Mouse (Mus musculus): ENCODE measurements around the gene Ccnd2. TPM values are rescaled to one million over a fixed set of nuclear protein-coding genes. Genes with fewer than 3 reads are reported as not detected.

The Ccnd2 gene
- polyA plus RNA-seq, 1 experiment from 2014 or later = 270 TPM

DNA sequence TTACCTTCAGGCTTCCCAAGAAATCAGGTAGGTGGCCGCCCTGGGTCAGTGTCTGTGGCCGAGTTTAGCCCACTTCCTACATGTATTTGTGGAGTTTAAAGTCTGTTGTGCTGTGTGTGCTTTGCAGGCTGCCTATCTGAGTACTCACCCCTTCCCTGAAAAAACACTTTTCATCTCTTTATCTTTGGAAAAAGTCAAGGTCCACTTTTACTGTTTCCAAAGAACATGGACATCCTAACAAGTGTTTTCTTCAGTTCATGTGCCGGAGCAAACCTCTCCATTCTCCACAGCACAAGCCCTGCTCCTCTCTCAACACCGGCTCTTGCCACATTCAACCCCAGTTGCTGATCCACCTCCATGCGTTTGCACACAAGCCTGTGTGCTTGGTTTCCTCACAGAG lies 29.0 kb downstream of the Ccnd2 start:
- H3K27me3 ChIP-seq = no peaks in the 10 kb centered on the region
- no peak overlapping the region for H3K27ac ChIP-seq
- no peak overlapping the region for H3K4me2 ChIP-seq
- no peak overlapping the region for H3K4me3 ChIP-seq
- no peaks in the 10 kb centered on the region for H3K9me3 ChIP-seq
- no peak overlapping the region for H3K9ac ChIP-seq
- H3K36me3 ChIP-seq = no peaks in the 10 kb centered on the region
- 91% methylated on average over 5 of the region's 5 CpGs for WGBS
- ATAC-seq (ENCODE audit: low FRiP score) = no peak
- no peaks in the 10 kb centered on the region for H3K4me1 ChIP-seq (replicated peaks)

- no peak overlapping the region for H3K4me2 ChIP-seq
- no peaks in the 10 kb centered on the region for H3K4me1 ChIP-seq (replicated peaks)
- H3K27ac ChIP-seq = no peak overlapping the region
- no peaks in the 10 kb centered on the region for H3K9me3 ChIP-seq
- no peak overlapping the region for H3K4me3 ChIP-seq
- H3K36me3 ChIP-seq = no peaks in the 10 kb centered on the region
- ATAC-seq (ENCODE audit: low FRiP score) = 0 out of 2 replicates have a peak, but pooled peaks have one; percentile 7
- no peaks in the 10 kb centered on the region for H3K27me3 ChIP-seq
- H3K9ac ChIP-seq = no peak overlapping the region
- 78% methylated on average over 4 of the region's 4 CpGs for WGBS
Measured at GRCm38 (mm10) chr6:127122221-127122806, 29.7 kb downstream of the Ccnd2 start.

GRCm38 (mm10) chr6:127114753-127115456 lies 37.1 kb downstream of the Ccnd2 start:
- ATAC-seq (ENCODE audit: low FRiP score) = no peak
- WGBS = 53% methylated on average over 23 of the region's 23 CpGs
- Histone ChIP-seq H3K4me2 (no peak overlapping the region; the same call in 1 of the 2 replicates), H3K4me3 (no peak overlapping the region), H3K27ac (no peak overlapping the region), H3K9ac (no peak overlapping the region), H3K27me3 (no peaks in the 10 kb centered on the region), H3K9me3 (no peaks in the 10 kb centered on the region), H3K36me3 (no peaks in the 10 kb centered on the region), H3K4me1 (replicated peaks) (no peaks in the 10 kb centered on the region)

- H3K9ac ChIP-seq = peak within 1 kb of the TSS; percentile 80
- peak within 1 kb of the TSS; percentile 9; the same call in 1 of the 2 replicates for H3K27ac ChIP-seq
- peak within 1 kb of the TSS; percentile 86 for H3K4me2 ChIP-seq
- WGBS = 1% methylated on average over 37 of the region's 37 CpGs
- no peaks in the 10 kb centered on the region for H3K36me3 ChIP-seq
- H3K4me1 ChIP-seq (replicated peaks) = peaks cover 16% of the 10 kb centered on the region
- ATAC-seq (ENCODE audit: low FRiP score) = peak; percentile 100
- H3K4me3 ChIP-seq = peak within 1 kb of the TSS; percentile 61
- no peaks in the 10 kb centered on the region for H3K27me3 ChIP-seq
- H3K9me3 ChIP-seq = no peaks in the 10 kb centered on the region
Measured at GRCm38 (mm10) chr6:127109402-127109930, 42.5 kb downstream of the Ccnd2 start, which contains the start of gene Tigar. TSS of gene Tigar (minus strand) at chr6:127109557.

- H3K4me2 ChIP-seq = peak overlapping the region; percentile 86
- H3K4me3 ChIP-seq = peak overlapping the region; percentile 61
- H3K9ac ChIP-seq = peak overlapping the region; percentile 80
- peaks cover 4% of the 10 kb centered on the region; the same call in 1 of the 2 replicates for H3K36me3 ChIP-seq
- no peaks in the 10 kb centered on the region for H3K27me3 ChIP-seq
- no peak overlapping the region for H3K27ac ChIP-seq
- peaks cover 16% of the 10 kb centered on the region for H3K4me1 ChIP-seq (replicated peaks)
- ATAC-seq (ENCODE audit: low FRiP score) = no peak
- H3K9me3 ChIP-seq = no peaks in the 10 kb centered on the region
- 49% methylated on average over 20 of the region's 20 CpGs for WGBS
Measured at GRCm38 (mm10) chr6:127108368-127109060, 43.5 kb downstream of the Ccnd2 start.

- Histone ChIP-seq H3K9me3 (no peaks in the 10 kb centered on the region), H3K4me2 (no peak overlapping the region), H3K4me3 (no peak overlapping the region), H3K27ac (no peak overlapping the region), H3K4me1 (replicated peaks) (peaks cover 16% of the 10 kb centered on the region), H3K9ac (no peak overlapping the region), H3K27me3 (no peaks in the 10 kb centered on the region), H3K36me3 (peaks cover 8% of the 10 kb centered on the region; the same call in 1 of the 2 replicates)
- ATAC-seq (ENCODE audit: low FRiP score) = no peak
Measured at GRCm38 (mm10) chr6:127107413-127107812, 44.6 kb downstream of the Ccnd2 start.

GRCm38 (mm10) chr6:127106726-127107125 lies 45.3 kb downstream of the Ccnd2 start:
- H3K9me3 ChIP-seq = no peaks in the 10 kb centered on the region
- WGBS = 44% methylated on average over 5 of the region's 5 CpGs
- no peak overlapping the region for H3K9ac ChIP-seq
- no peak for ATAC-seq (ENCODE audit: low FRiP score)
- no peaks in the 10 kb centered on the region for H3K27me3 ChIP-seq
- peaks cover 12% of the 10 kb centered on the region; the same call in 1 of the 2 replicates for H3K36me3 ChIP-seq
- no peak overlapping the region for H3K4me3 ChIP-seq
- H3K27ac ChIP-seq = no peak overlapping the region
- no peak overlapping the region for H3K4me2 ChIP-seq
- peaks cover 16% of the 10 kb centered on the region for H3K4me1 ChIP-seq (replicated peaks)

DNA sequence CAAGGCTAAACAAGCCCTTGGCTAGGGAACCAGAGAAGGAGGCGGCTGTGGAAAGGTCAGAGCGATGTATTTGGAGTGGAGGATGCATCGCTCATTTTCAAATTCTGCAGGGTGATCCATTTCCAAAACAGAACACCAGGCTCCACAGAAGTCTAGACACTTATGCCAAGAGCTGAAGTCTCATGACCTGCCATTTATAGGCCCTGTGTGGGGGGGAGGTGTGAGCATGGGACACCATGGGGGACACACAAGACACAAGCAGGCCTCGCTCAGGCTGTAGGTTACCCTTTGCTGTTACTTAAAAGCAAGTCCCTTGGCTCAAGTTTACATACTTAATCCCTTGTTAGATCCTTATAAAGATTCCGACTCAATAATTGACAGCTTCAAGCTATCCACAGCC lies 45.8 kb downstream of the Ccnd2 start:
- H3K36me3 ChIP-seq = peaks cover 17% of the 10 kb centered on the region
- no peak for ATAC-seq (ENCODE audit: low FRiP score)
- no peaks in the 10 kb centered on the region for H3K27me3 ChIP-seq
- H3K4me3 ChIP-seq = no peak overlapping the region
- H3K4me1 ChIP-seq (replicated peaks) = peaks cover 16% of the 10 kb centered on the region
- no peak overlapping the region for H3K27ac ChIP-seq
- H3K9me3 ChIP-seq = no peaks in the 10 kb centered on the region
- H3K4me2 ChIP-seq = no peak overlapping the region
- whole genome bisulfite sequencing = 87% methylated on average over 5 of the region's 5 CpGs
- H3K9ac ChIP-seq = no peak overlapping the region

- 67% methylated on average over 6 of the region's 6 CpGs for WGBS
- Histone ChIP-seq H3K9ac (no peak overlapping the region), H3K27ac (no peak overlapping the region), H3K4me1 (replicated peaks) (peaks cover 16% of the 10 kb centered on the region), H3K4me2 (no peak overlapping the region), H3K36me3 (peaks cover 26% of the 10 kb centered on the region), H3K27me3 (no peaks in the 10 kb centered on the region), H3K4me3 (no peak overlapping the region), H3K9me3 (no peaks in the 10 kb centered on the region)
- ATAC-seq (ENCODE audit: low FRiP score) = no peak
Measured at GRCm38 (mm10) chr6:127105107-127105506, 46.9 kb downstream of the Ccnd2 start.

DNA sequence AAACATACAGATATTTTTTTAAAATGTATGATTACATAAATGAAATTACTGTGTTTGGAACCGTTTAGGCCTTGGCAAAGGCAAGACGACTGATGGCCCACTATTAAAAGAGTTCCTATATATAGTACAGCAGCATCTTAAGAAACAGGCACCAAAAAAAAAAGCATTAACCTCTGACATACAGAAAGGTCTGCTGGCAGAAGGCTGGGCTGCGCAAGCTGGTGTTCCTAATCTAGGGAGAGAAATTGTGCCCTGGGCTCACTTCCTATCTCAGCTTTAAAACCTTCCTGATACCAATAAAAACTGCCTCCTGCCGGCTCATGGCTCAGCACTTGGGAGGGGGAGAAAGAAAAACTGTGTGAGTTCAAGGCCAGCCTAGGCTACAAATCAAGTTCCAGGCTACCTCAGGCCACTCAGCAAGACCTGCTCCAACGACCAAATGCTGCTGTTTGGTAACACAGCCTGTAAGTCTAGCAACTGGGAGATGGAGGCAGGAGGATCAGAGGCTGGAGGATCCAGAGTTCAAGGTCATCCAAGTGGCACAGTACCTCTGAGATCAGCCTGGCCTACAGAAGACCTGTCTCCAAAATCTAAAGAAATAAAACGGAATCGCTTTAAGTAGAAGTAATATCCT lies 47.5 kb downstream of the Ccnd2 start:
- Histone ChIP-seq H3K4me1 (replicated peaks) (peaks cover 16% of the 10 kb centered on the region), H3K4me2 (no peak overlapping the region), H3K27ac (no peak overlapping the region), H3K27me3 (no peaks in the 10 kb centered on the region), H3K9me3 (no peaks in the 10 kb centered on the region), H3K9ac (no peak overlapping the region), H3K4me3 (no peak overlapping the region), H3K36me3 (peaks cover 26% of the 10 kb centered on the region)
- ATAC-seq (ENCODE audit: low FRiP score) = no peak
- WGBS = 93% methylated on average over 7 of the region's 7 CpGs

GRCm38 (mm10) chr6:127103506-127104275 lies 48.3 kb downstream of the Ccnd2 start:
- Histone ChIP-seq H3K4me1 (replicated peaks) (peaks cover 12% of the 10 kb centered on the region), H3K27ac (no peak overlapping the region), H3K9ac (no peak overlapping the region), H3K27me3 (no peaks in the 10 kb centered on the region), H3K4me3 (no peak overlapping the region), H3K4me2 (no peak overlapping the region), H3K9me3 (no peaks in the 10 kb centered on the region), H3K36me3 (peaks cover 26% of the 10 kb centered on the region)
- ATAC-seq (ENCODE audit: low FRiP score) = no peak
- 90% methylated on average over 6 of the region's 6 CpGs for WGBS

Measured in hindbrain, embryonic 13.5 days (tissue).